Mouse (Mus musculus) spleen, adult 2 months (tissue): ENCODE data around the gene Bid.
"Not testable (repeated sequence)": the region's sequence is repeated elsewhere in the genome, so short reads cannot be mapped to it uniquely, and the experiment has no call there.

Source experiments
- CTCF ChIP-seq: fragments of 200-500 bp; IDR thresholded peaks from 2 replicates; pipeline ENCODE4 v1.5.1; 2011; ENCODE audit warnings: mild to moderate bottlenecking, inconsistent platforms; ENCODE audit not compliant: insufficient read depth, insufficient read length, insufficient replicate concordance; ENCODE audit errors: extremely low read depth
- POLR2A ChIP-seq: fragments of 200-500 bp; IDR thresholded peaks from 2 replicates; pipeline ENCODE4 v1.6.1; 2011; ENCODE audit warnings: low read depth, low read length, inconsistent platforms

DNA sequence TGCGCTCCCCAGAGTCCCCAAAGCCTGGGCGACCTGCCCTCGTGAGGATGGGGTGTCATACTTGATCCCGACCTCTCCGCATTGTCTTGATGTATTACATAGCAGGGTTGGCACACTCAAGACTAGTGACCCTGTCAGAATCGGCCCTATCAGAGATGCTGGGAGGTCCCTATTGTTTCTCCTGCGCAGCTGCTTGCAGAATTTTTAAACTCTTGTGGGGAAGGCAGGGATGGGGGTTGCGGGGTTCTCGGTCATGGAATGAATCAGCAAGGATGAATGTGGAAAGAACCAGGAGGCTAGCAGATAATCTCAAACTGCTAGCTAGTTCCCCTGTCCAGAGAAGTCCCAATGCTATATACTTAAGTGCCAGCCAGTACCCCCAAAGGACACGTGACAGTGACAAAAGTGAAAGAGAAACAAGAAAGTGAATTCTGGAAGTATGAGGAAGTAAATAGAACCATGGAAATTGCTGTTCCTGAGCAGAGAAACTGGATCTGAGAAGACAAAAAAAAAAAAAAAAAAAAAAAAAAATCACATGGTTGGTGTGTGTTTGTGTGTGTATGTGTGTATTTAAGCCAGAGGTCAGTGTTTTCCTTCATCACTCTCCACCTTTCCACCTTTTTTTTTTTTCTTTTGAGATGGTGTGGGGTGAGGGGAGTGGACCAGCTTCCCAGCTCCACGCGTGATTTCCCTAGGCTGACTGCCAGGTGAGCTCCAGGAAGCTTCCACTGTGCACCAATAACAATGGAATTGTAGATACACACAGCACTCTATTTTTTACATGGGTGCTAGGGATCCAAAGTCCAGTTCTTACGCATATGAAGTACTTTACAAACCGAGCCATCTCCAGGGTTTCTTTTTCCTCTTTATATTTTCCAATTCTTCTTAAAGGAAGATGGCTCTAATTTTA lies 574 bp upstream of the Bid start:
- TF ChIP-seq POLR2A, CTCF: not testable (repeated sequence)
